Mouse (Mus musculus) midbrain, embryonic 11.5 days (tissue): ENCODE data around the gene Vezf1. TPM values are rescaled to one million over a fixed set of nuclear protein-coding genes. Genes with fewer than 3 reads are reported as not detected.

ENCODE experiments used
- ATAC-seq: fragments of 200-750 bp; cut with Nextera tagmentation; 2 replicates; pipeline ENCODE4 v1.8.0; 2017; ENCODE audit warnings: moderate TSS enrichment, moderate library complexity; ENCODE audit not compliant: low FRiP score
- DNase-seq: peaks from one replicate; pipeline ENCODE4 v3.0.0; 2015; ENCODE audit warnings: low spot score; ENCODE audit errors: missing footprints
- H3K27ac ChIP-seq: fragments of 300-500 bp; sonication (generic); 2 replicates; pipeline ENCODE4 v1.5.1; 2014; ENCODE audit warnings: low read depth, low read length
- H3K27me3 ChIP-seq: fragments of 300-500 bp; sonication (generic); 2 replicates; pipeline ENCODE4 v1.6.1; 2014; ENCODE audit warnings: mild to moderate bottlenecking, low read length, moderate library complexity, mixed read lengths; ENCODE audit not compliant: control insufficient read depth, insufficient read depth
- H3K36me3 ChIP-seq: fragments of 300-500 bp; sonication (generic); 2 replicates; pipeline ENCODE4 v1.6.1; 2014; ENCODE audit warnings: mild to moderate bottlenecking, low read length, moderate library complexity, mixed read lengths; ENCODE audit not compliant: control insufficient read depth, insufficient read depth
- H3K4me1 ChIP-seq: fragments of 300-500 bp; sonication (generic); 2 replicates; pipeline ENCODE4 v1.6.1; 2014; ENCODE audit warnings: low read length; ENCODE audit not compliant: control insufficient read depth, insufficient read depth
- H3K4me2 ChIP-seq: fragments of 300-500 bp; sonication (generic); 2 replicates; pipeline ENCODE4 v1.6.1; 2014; ENCODE audit warnings: mild to moderate bottlenecking, moderate library complexity
- H3K4me3 ChIP-seq: fragments of 300-500 bp; sonication (generic); 2 replicates; pipeline ENCODE4 v1.5.1; 2014; ENCODE audit warnings: low read depth, low read length
- H3K9ac ChIP-seq: fragments of 300-500 bp; sonication (generic); 2 replicates; pipeline ENCODE4 v1.6.1; 2014; ENCODE audit warnings: low read length
- H3K9me3 ChIP-seq: fragments of 300-500 bp; sonication (generic); 2 replicates; pipeline ENCODE4 v1.6.1; 2016; ENCODE audit warnings: low read length; ENCODE audit not compliant: control insufficient read depth
- WGBS: fragments of 180-500 bp; shearing (Covaris S2); extraction: QIAGEN DNeasy Blood & Tissue Kit; methylation state at CpG from one replicate; pipeline ENCODE4 v1.1.7; 2014; 5-methylcytosine and 5-hydroxymethylcytosine counted together
- polyA plus RNA-seq: library from polyadenylated mRNA; unstranded; fragments of >200 nt; fragmentation: Nextera tagmentation; extraction: Ambion mirVana; gene quantifications from 2 replicates; pipeline ENCODE4 v1.2.1, GENCODE M21; 2014

The Vezf1 gene
- polyA plus RNA-seq, 1 experiment from 2014 or later, result 82.5 TPM

GRCm38 (mm10) chr11:88099599-88100023 is 31.5 kb downstream of the Vezf1 start:
- Histone ChIP-seq H3K36me3 (no peaks in the 10 kb centered on the region), H3K9ac (peak overlapping the region; percentile 98), H3K4me1 (peaks cover 32% of the 10 kb centered on the region), H3K4me2 (peak overlapping the region; percentile 79), H3K27ac (peak overlapping the region; percentile 92), H3K4me3 (peak overlapping the region; percentile 82), H3K27me3 (no peaks in the 10 kb centered on the region), H3K9me3 (no peaks in the 10 kb centered on the region)
- DNase-seq (peak; percentile 97), ATAC-seq (peak; percentile 64)
- WGBS, result 0% methylated on average over 27 of the region's 38 CpGs

GRCm38 (mm10) chr11:88100170-88100569 is 32.1 kb downstream of the Vezf1 start:
- Histone ChIP-seq H3K9me3 (no peaks in the 10 kb centered on the region), H3K4me3 (peak overlapping the region; percentile 82), H3K4me1 (peaks cover 32% of the 10 kb centered on the region), H3K9ac (peak overlapping the region; percentile 98), H3K36me3 (no peaks in the 10 kb centered on the region), H3K27me3 (no peaks in the 10 kb centered on the region), H3K4me2 (peak overlapping the region; percentile 79), H3K27ac (no peak overlapping the region; the same call in 1 of the 2 replicates)
- DNase-seq, result no peak
- 0 out of 2 replicates have a peak, but pooled peaks have one; percentile 30 for ATAC-seq
- WGBS, result 35% methylated on average over 4 of the region's 4 CpGs

- Histone ChIP-seq H3K9ac (no peak overlapping the region), H3K4me3 (no peak overlapping the region), H3K27ac (no peak overlapping the region), H3K36me3 (no peaks in the 10 kb centered on the region), H3K4me1 (peaks cover 24% of the 10 kb centered on the region), H3K9me3 (no peaks in the 10 kb centered on the region), H3K27me3 (no peaks in the 10 kb centered on the region), H3K4me2 (no peak overlapping the region)
- ATAC-seq (no peak), DNase-seq (no peak)
- WGBS, result 92% methylated on average over 19 of the region's 19 CpGs
Observed at GRCm38 (mm10) chr11:88103214-88103941, 35.3 kb downstream of the Vezf1 start.

GRCm38 (mm10) chr11:88105494-88106291 is 37.6 kb downstream of the Vezf1 start:
- ATAC-seq, result no peak
- Histone ChIP-seq H3K9ac (no peak overlapping the region), H3K4me2 (no peak overlapping the region), H3K4me1 (peaks cover 14% of the 10 kb centered on the region), H3K36me3 (no peaks in the 10 kb centered on the region), H3K4me3 (no peak overlapping the region), H3K9me3 (no peaks in the 10 kb centered on the region), H3K27ac (no peak overlapping the region), H3K27me3 (no peaks in the 10 kb centered on the region)
- 82% methylated on average over 6 of the region's 6 CpGs for WGBS
- no peak for DNase-seq

GRCm38 (mm10) chr11:88106292-88106554 is 38.1 kb downstream of the Vezf1 start:
- Histone ChIP-seq H3K4me1 (peaks cover 10% of the 10 kb centered on the region; the same call in 1 of the 2 replicates), H3K9me3 (no peaks in the 10 kb centered on the region), H3K4me3 (no peak overlapping the region), H3K9ac (no peak overlapping the region), H3K27me3 (no peaks in the 10 kb centered on the region), H3K36me3 (no peaks in the 10 kb centered on the region), H3K4me2 (no peak overlapping the region), H3K27ac (no peak overlapping the region)
- 75% methylated on average over 8 of the region's 8 CpGs for WGBS
- ATAC-seq (no peak), DNase-seq (no peak)

- no peak for DNase-seq
- Histone ChIP-seq H3K9me3 (no peaks in the 10 kb centered on the region), H3K36me3 (no peaks in the 10 kb centered on the region), H3K4me1 (peaks cover 12% of the 10 kb centered on the region; the same call in 1 of the 2 replicates), H3K9ac (no peak overlapping the region), H3K4me2 (no peak overlapping the region), H3K27ac (no peak overlapping the region), H3K4me3 (no peak overlapping the region), H3K27me3 (no peaks in the 10 kb centered on the region)
- WGBS, result 84% methylated on average over 4 of the region's 4 CpGs
- ATAC-seq, result no peak
Observed at GRCm38 (mm10) chr11:88107365-88107764, 39.3 kb downstream of the Vezf1 start.

- H3K4me1 ChIP-seq, result peaks cover 22% of the 10 kb centered on the region
- no peak overlapping the region for H3K4me2 ChIP-seq
- ATAC-seq (no peak), DNase-seq (no peak)
- H3K4me3 ChIP-seq, result no peak overlapping the region
- H3K27ac ChIP-seq, result no peak overlapping the region
- H3K9ac ChIP-seq, result no peak overlapping the region
- H3K27me3 ChIP-seq, result no peaks in the 10 kb centered on the region
- WGBS, result 77% methylated on average over 8 of the region's 9 CpGs
- no peaks in the 10 kb centered on the region for H3K36me3 ChIP-seq
- no peaks in the 10 kb centered on the region for H3K9me3 ChIP-seq
Observed at GRCm38 (mm10) chr11:88110031-88110594, 42.0 kb downstream of the Vezf1 start.

- no peak for ATAC-seq
Observed at GRCm38 (mm10) chr11:88112078-88112477, 44.0 kb downstream of the Vezf1 start.

More at GRCm38 (mm10) chr11:88112078-88112477, 44.0 kb downstream of the Vezf1 start:
- Histone ChIP-seq H3K27me3 (no peaks in the 10 kb centered on the region), H3K4me2 (no peak overlapping the region), H3K36me3 (no peaks in the 10 kb centered on the region), H3K9ac (no peak overlapping the region), H3K9me3 (no peaks in the 10 kb centered on the region), H3K27ac (no peak overlapping the region), H3K4me1 (peaks cover 21% of the 10 kb centered on the region), H3K4me3 (no peak overlapping the region)
- 50% methylated on average over 13 of the region's 13 CpGs for WGBS
- peak; percentile 86 for DNase-seq
